Mouse (Mus musculus) cortical plate, adult 2 months (tissue): ENCODE measurements around the gene Rnase11. TPM values are rescaled to one million over a fixed set of nuclear protein-coding genes. Genes with fewer than 3 reads are reported as not detected.
A peak's percentile ranks its signal among the peaks of the same experiment; 100 is the strongest.
"Not testable (repeated sequence)": the region's sequence is repeated elsewhere in the genome, so short reads cannot be mapped to it uniquely, and the experiment has no call there.

ENCODE experiments used
- H3K27ac ChIP-seq: fragments of 200-500 bp; 2 replicates; pipeline ENCODE4 v1.5.1; 2012; ENCODE audit warnings: low read length, control low read depth, inconsistent platforms; ENCODE audit not compliant: insufficient read depth
- H3K4me1 ChIP-seq: fragments of 200-500 bp; 2 replicates; pipeline ENCODE4 v1.6.1; 2011; ENCODE audit warnings: low read length; ENCODE audit not compliant: control insufficient read depth, insufficient read depth
- H3K4me3 ChIP-seq: fragments of 200-500 bp; 2 replicates; pipeline ENCODE4 v1.5.1; 2011; ENCODE audit warnings: mild to moderate bottlenecking, low read length, control low read depth; ENCODE audit not compliant: insufficient read depth
- CTCF ChIP-seq: fragments of 200-500 bp; IDR thresholded peaks from 2 replicates; pipeline ENCODE4 v1.5.1; 2011; ENCODE audit warnings: mild to moderate bottlenecking, control low read depth, low read length; ENCODE audit not compliant: insufficient read depth; ENCODE audit errors: extremely low read depth
- POLR2A ChIP-seq: fragments of 200-500 bp; IDR thresholded peaks from 2 replicates; pipeline ENCODE4 v1.6.1; 2011; ENCODE audit warnings: mild to moderate bottlenecking, low read length, control low read depth; ENCODE audit not compliant: insufficient read depth; ENCODE audit errors: extremely low read depth
- polyA plus RNA-seq: library from polyadenylated mRNA; depleted of rRNA; stranded (reverse); fragments of >200 nt; gene quantifications from 2 replicates; pipeline ENCODE4 v1.2.3, GENCODE M21; 2012; rRNA removed

Rnase11 gene
- not detected in 2 replicates for polyA plus RNA-seq

- no peak within 1 kb of the TSS for H3K27ac ChIP-seq
Observed at GRCm38 (mm10) chr14:51050063-51050462, at the start of gene Rnase11. Rnase11 (minus strand) TSS chr14:51050163.

DNA sequence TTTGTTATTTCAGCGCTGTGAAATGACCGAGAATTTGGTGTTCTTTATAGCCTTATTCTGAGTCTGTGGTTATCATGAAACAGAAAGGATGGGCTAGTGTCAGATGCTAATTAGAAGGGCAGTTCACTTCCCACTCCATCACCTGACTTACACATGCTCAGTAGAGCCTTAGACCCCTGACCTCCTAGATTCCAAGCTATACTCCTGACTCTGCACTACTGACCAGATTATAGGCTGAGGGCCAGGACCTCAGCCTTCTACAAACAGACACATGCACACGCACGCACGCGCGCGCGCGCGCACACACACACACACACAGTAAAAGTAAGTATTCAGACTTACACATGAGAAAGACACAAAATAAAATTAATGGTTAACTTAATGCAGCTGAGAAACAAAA is 49.0 kb upstream of the Rnase11 start:
- no peaks in the 10 kb centered on the region for H3K4me1 ChIP-seq
- H3K4me3 ChIP-seq, result no peak overlapping the region
- TF ChIP-seq CTCF, result no peak
- no peak for TF ChIP-seq POLR2A
- H3K27ac ChIP-seq, result no peak overlapping the region

More at GRCm38 (mm10) chr14:51050063-51050462, at the start of gene Rnase11:
- no peaks in the 10 kb centered on the region for H3K4me1 ChIP-seq
- no peak for TF ChIP-seq POLR2A
- no peak for TF ChIP-seq CTCF
- no peak within 1 kb of the TSS for H3K4me3 ChIP-seq

- H3K4me3 ChIP-seq, H3K27ac ChIP-seq, H3K4me1 ChIP-seq: not testable (repeated sequence)
- TF ChIP-seq CTCF, result peak; percentile 58
Observed at GRCm38 (mm10) chr14:51098300-51098699, 48.3 kb upstream of the Rnase11 start.

DNA sequence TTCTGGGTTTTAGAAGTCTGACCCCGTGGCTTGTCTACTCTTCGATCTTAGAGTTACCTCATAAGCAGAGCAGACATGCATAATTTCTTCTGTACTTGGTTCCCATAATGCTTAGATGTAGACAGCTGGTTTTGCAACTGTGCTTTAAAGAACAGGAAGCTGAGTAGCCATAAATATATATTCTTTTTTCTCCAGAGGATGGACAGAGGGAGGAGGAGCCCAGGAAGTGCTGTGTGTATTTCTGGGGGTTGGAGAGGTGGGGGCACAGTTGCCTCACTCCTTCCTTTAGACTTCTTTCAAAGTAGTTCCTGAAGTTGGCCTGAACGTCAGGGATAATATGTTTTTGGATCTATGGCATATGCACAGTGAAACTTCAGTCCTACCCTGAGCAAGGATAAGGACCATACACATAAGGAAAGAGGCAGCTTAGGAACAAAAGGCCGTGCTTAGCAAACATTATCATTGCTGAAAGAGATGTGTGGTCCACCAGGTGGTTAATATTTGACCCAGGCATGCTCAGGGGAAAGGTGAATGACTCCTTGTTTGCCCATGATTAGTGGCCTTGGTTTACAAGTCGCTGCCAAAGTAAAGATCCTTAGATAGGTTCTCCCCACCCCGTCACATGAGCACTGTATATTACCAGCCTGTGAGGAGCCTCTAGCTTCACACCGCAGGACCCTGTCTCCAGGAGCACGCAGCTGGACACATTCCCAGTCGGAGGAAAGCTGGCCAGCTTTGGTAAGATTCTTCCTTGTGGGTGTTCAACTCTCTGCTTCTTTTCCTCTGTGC is 46.0 kb upstream of the Rnase11 start:
- no peaks in the 10 kb centered on the region for H3K4me1 ChIP-seq
- H3K4me3 ChIP-seq, result no peak overlapping the region
- TF ChIP-seq POLR2A (no peak), CTCF (no peak)
- H3K27ac ChIP-seq, result no peak overlapping the region

- TF ChIP-seq POLR2A, result no peak
- no peak for TF ChIP-seq CTCF
- Histone ChIP-seq H3K4me3 (no peak overlapping the region), H3K27ac (no peak overlapping the region), H3K4me1 (no peaks in the 10 kb centered on the region)
Observed at GRCm38 (mm10) chr14:51094921-51095320, 45.0 kb upstream of the Rnase11 start.

DNA sequence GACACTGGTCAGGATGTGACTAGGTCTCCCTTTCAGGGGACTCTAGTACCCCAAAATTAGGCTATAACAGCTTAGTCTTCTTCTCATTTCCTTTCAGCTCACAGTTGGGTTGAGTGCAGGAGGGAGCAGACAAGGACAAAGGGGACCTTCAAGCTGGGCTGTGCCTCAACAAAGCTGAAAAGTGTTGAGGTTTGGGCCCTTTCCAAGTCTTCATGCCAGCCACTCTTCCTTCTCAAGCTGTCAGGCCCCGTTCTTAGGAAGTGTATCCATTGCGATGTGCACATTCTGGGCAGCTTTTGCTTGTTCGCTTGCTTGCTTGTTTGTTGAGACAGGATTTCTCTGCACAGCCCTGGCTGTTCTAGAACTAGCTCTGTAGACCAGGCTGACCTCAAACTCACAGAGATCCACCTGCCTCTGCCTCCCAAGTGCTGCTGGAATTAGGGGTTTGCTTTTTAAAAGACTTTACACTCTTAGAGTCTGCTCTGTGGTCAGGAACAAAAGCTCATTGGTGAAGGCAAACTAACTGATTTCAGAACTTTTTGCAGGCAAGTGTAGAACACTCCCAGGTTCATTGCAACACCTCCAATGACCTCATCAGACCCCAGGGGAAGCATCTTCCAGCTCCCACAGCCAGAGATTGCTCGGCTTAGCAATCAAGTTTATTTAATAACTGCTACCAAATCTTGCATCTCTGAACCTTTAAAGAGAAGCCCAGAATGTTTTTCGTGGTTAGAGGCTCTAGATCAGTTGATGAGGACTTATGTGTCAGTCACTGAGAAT is 44.3 kb upstream of the Rnase11 start:
- H3K4me3 ChIP-seq, result no peak overlapping the region
- TF ChIP-seq POLR2A (no peak), CTCF (no peak)
- no peak overlapping the region for H3K27ac ChIP-seq
- no peaks in the 10 kb centered on the region for H3K4me1 ChIP-seq

GRCm38 (mm10) chr14:51093496-51093895 is 43.5 kb upstream of the Rnase11 start:
- H3K4me3 ChIP-seq, result no peak overlapping the region
- no peaks in the 10 kb centered on the region for H3K4me1 ChIP-seq
- no peak overlapping the region for H3K27ac ChIP-seq
- no peak for TF ChIP-seq CTCF
- no peak for TF ChIP-seq POLR2A

DNA sequence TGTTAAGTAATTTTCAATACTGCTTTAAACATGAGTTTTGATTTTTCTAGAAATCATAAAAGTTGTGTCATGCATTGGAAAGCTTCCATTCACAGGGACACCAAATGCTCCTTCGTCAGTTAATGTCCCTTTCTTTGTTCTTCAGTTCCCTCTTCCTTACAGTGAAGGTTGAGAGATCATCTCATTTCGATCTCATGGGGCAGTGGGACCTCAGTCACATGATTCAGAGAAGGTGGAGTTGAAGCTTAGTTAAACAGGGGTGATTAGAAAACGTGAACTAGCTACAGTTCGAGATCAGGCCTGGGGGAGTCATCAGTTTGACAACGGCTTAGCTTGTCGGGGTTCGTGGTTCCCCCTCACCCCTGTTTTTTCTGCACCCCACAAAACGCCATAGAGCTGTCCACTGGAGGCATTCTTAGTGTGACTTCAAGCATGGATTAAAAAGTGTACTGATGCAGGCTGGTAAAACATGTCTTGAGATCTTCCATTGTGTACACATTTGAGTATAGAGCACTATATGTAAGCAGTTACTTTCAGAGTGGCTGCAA is 42.2 kb upstream of the Rnase11 start:
- H3K4me3 ChIP-seq, result no peak overlapping the region; the same call in 1 of the 2 replicates
- H3K27ac ChIP-seq, result no peak overlapping the region
- no peaks in the 10 kb centered on the region for H3K4me1 ChIP-seq
- TF ChIP-seq POLR2A (no peak), CTCF (no peak)

DNA sequence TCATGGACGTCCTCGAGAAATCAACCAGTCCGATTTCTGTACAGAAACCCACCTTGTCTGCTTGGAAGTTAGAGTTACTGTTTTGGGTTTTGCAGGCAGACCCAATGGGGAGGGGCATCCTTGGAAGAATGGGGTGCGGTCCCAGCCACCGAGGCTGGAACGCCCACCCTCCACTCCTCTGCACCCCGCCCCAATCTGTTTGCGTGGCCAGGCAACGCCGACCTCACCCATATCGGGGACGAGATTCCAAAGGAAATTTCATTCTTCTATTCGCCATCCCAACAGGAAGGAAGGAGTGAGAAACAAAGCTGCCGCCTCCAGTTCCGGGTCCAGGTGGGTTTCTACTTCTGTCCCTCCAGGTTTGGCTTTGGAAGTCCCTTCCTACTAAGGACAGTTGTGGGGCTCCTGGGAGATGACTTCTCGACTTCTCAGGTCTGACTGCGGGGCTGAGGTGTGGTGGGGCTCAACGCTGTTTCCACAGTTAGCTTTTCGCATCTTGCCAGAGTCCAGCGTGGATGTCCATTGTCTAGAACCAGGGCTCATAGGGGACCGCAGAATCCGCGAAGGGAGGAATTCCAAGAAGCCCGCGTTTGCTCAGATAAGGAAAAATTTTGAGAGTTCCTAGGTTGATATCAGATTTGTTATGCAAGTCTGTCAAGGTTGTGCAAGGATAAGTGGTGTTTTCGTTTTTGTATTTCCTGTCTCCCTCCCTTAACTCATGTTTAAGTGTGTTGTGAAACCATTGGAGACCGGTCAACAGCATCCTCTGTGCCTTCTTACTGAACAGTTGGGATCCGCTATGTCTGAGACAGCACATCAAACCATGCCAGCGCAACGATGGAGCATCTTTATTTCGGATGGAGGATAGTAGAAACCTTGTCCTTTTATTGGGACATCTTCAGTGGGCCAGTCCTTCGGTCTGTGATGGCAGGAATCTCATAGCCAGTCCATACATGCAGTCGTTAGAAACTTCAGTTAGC is 41.2 kb upstream of the Rnase11 start, which contains the start of the genes Rnase4 and Ang:
Gene Rnase4, plus strand, starts transcription at position 157 of the 980 bp plus-strand sequence.
Gene Ang, plus strand, starts transcription at position 230 of the 980 bp plus-strand sequence.
- Histone ChIP-seq H3K27ac (peak within 1 kb of the TSS; percentile 88), H3K4me1 (no peaks in the 10 kb centered on the region), H3K4me3 (peak within 1 kb of the TSS; percentile 51)
- TF ChIP-seq POLR2A (no peak), CTCF (no peak)
